Comparison of ENCODE assay signal across 21 mouse cellular contexts in genomic region chr15:12513526-12513925, GRCm38 (mm10).
A peak's percentile ranks its signal among the peaks of the same experiment; 100 is the strongest.
DNase-seq lines count a peak whose midpoint lies in the region; TF ChIP-seq lines count a peak whose summit lies in the region.
"Had no signal": no experiment of that assay in that cellular context is flagged by ENCODE, and none has a peak within 500 bp of the region (broad histone marks: within the 10 kb centered on the region; RNA-seq: fewer than 3 reads in every experiment).

No protein-coding gene starts in this region.

- no peaks in the 10 kb centered on the region for H3K27me3 ChIP-seq in limb, embryonic 10.5 days (ENCODE audit: low read depth, poor library complexity, severe bottlenecking)
- H3K27me3 ChIP-seq in hindbrain, embryonic 10.5 days (ENCODE audit: insufficient read depth, poor library complexity, severe bottlenecking): no peaks in the 10 kb centered on the region
- H3K27me3 ChIP-seq: heart, embryonic 12.5 days; hindbrain, embryonic 12.5 days; midbrain, embryonic 12.5 days had no signal

- no peaks in the 10 kb centered on the region for H3K36me3 ChIP-seq in limb, embryonic 10.5 days
- H3K36me3 ChIP-seq in hindbrain, embryonic 10.5 days: no peaks in the 10 kb centered on the region
- H3K36me3 ChIP-seq: forebrain, embryonic 10.5 days; heart, embryonic 12.5 days; hindbrain, embryonic 12.5 days; midbrain, embryonic 12.5 days had no signal

- peaks cover 65% of the 10 kb centered on the region for H3K4me1 ChIP-seq in limb, embryonic 10.5 days
- peaks cover 9% of the 10 kb centered on the region for H3K4me1 ChIP-seq in hindbrain, embryonic 10.5 days (replicated peaks)

- DNase-seq in adrenal gland, postnatal 10 days: peak; percentile 48
- DNase-seq in adrenal gland, adult 18-20 months (ENCODE audit: low spot score in 2 of 2): no peak
- peak; percentile 21 for DNase-seq in adipocyte (ENCODE audit: low spot score)
- peak; percentile 85 for DNase-seq in gastrocnemius, adult 2 months
- DNase-seq in limb, embryonic 10.5 days (ENCODE audit: low spot score): no peak
- no peak for DNase-seq in thymus, postnatal 4 days
- no peak for DNase-seq in left cerebral cortex, adult 18-20 months (ENCODE audit: low spot score in 2 of 2)
- no peak for DNase-seq in hindbrain, embryonic 10.5 days (ENCODE audit: low spot score)
- DNase-seq: cerebellum, adult 11 months; cerebellum, postnatal 36 days; embryo, embryonic 11 days; heart, postnatal 10 days; kidney, adult 18-20 months; kidney, postnatal 4 days; lung, postnatal 14 days had no signal

- 65% methylated on average over 9 of the region's 9 CpGs for WGBS in limb, embryonic 10.5 days
- 79% methylated on average over 9 of the region's 9 CpGs for WGBS in hindbrain, embryonic 10.5 days

- intact Hi-C loops in gastrocnemius, adult 2 months (cut with DNase I): no loop called here

- TF ChIP-seq CTCF in gastrocnemius, adult 2 months (IDR thresholded peaks at IDR 0.05): no peak

- H3K27ac ChIP-seq in gastrocnemius, adult 2 months: peak overlapping the region; percentile 71
- H3K27ac ChIP-seq in limb, embryonic 10.5 days: peak overlapping the region; percentile 81
- H3K27ac ChIP-seq in hindbrain, embryonic 10.5 days: no peak overlapping the region
- H3K27ac ChIP-seq: forebrain, embryonic 10.5 days; hindbrain, embryonic 12.5 days; left cerebral cortex, adult 2 months; midbrain, embryonic 12.5 days; stomach, postnatal 0 days had no signal

- H3K4me3 ChIP-seq in gastrocnemius, adult 2 months: peak overlapping the region; percentile 18; the same call in 1 of the 2 replicates
- H3K4me3 ChIP-seq in limb, embryonic 10.5 days: no peak overlapping the region
- H3K4me3 ChIP-seq in hindbrain, embryonic 10.5 days: no peak overlapping the region
- H3K4me3 ChIP-seq: forebrain, embryonic 10.5 days; heart, embryonic 12.5 days; hindbrain, embryonic 12.5 days; left cerebral cortex, adult 2 months; midbrain, embryonic 12.5 days had no signal

- H3K9me3 ChIP-seq in limb, embryonic 10.5 days (replicated peaks): no peaks in the 10 kb centered on the region
- no peaks in the 10 kb centered on the region for H3K9me3 ChIP-seq in hindbrain, embryonic 10.5 days
- H3K9me3 ChIP-seq: forebrain, embryonic 10.5 days; heart, embryonic 12.5 days; hindbrain, embryonic 12.5 days; midbrain, embryonic 12.5 days had no signal

Comparison
In these comparisons a context has a peak if more than half of its experiments do, and no peak if none do; other contexts are left out.
1. DNase-seq: peak in adrenal gland, postnatal 10 days (single experiment), adipocyte (single experiment) and gastrocnemius, adult 2 months (single experiment); none in adrenal gland, adult 18-20 months (0 of 2), limb, embryonic 10.5 days (single experiment), thymus, postnatal 4 days (single experiment), left cerebral cortex, adult 18-20 months (0 of 2) and hindbrain, embryonic 10.5 days (single experiment).